Mouse (Mus musculus): Measurements from ENCODE around the gene Lpo.

DNA sequence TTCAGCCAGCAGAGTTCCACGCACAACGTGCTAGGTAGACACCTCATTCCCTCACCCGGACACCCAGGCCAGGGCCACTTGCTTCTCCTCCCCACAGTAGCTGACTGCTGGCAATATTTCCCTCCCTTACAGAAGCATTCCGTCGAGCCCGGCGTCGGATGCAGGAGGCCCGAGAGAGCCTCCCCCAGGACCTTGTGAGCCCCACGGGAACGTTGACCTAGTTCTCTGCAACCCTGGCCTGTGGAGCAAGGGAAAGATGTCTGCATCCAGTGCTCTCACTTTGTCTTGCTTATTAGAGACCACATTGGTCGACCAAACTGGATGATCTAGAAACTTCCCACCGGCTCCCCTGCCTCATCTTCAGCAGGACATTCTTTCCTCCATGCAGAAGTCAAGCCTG, 34.7 kb upstream of the Lpo start:
- no peak for TF ChIP-seq CTCF (IDR thresholded peaks at IDR 0.05; ENCODE audit: extremely low read depth, insufficient read depth, low read length)
- no peak for TF ChIP-seq POLR2A (IDR thresholded peaks at IDR 0.05; ENCODE audit: extremely low read depth, insufficient read depth, low read length)
